Mouse (Mus musculus): ENCODE measurements around the gene 4930415O20Rik. TPM values are rescaled to one million over a fixed set of nuclear protein-coding genes. Genes with fewer than 3 reads are reported as not detected.
A peak's percentile ranks its signal among the peaks of the same experiment; 100 is the strongest.
"Not testable (repeated sequence)": the region's sequence is repeated elsewhere in the genome, so short reads cannot be mapped to it uniquely, and the experiment has no call there.

The 4930415O20Rik gene
- total RNA-seq, 4 experiments from 2014 or later, result not detected

- DNase-seq (ENCODE audit: low spot score in 2 of 2), result no peak
Observed at GRCm38 (mm10) chr15:98568256-98569033, 2.4 kb upstream of the 4930415O20Rik start.

GRCm38 (mm10) chr15:98569216-98569615 is 1.6 kb upstream of the 4930415O20Rik start:
- no peak for DNase-seq (ENCODE audit: low spot score in 2 of 2)

- no peak for DNase-seq (ENCODE audit: low spot score in 2 of 2)
Observed at GRCm38 (mm10) chr15:98569795-98570365, 924 bp upstream of the 4930415O20Rik start.

- no peak for DNase-seq (ENCODE audit: low spot score in 2 of 2)
Observed at GRCm38 (mm10) chr15:98573293-98573692, 2.5 kb downstream of the 4930415O20Rik start.

GRCm38 (mm10) chr15:98579310-98579709 is 8.5 kb downstream of the 4930415O20Rik start:
- DNase-seq (ENCODE audit: low spot score in 2 of 2), result no peak

- DNase-seq (ENCODE audit: low spot score in 2 of 2), result peak; percentile 40 to 47
Observed at GRCm38 (mm10) chr15:98579795-98580464, 9.1 kb downstream of the 4930415O20Rik start.

- DNase-seq (ENCODE audit: low spot score in 2 of 2), result peak in 1 of 2 experiments; percentile 28
Observed at GRCm38 (mm10) chr15:98582410-98582809, 11.6 kb downstream of the 4930415O20Rik start.

- no peak for DNase-seq (ENCODE audit: low spot score in 2 of 2)
Observed at GRCm38 (mm10) chr15:98582996-98583395, 12.2 kb downstream of the 4930415O20Rik start.

- DNase-seq (ENCODE audit: low spot score in 2 of 2), result no peak
Observed at GRCm38 (mm10) chr15:98585421-98585820, 14.6 kb downstream of the 4930415O20Rik start.

- not testable (repeated sequence) for DNase-seq (ENCODE audit: low spot score in 2 of 2)
Observed at GRCm38 (mm10) chr15:98586141-98586540, 15.3 kb downstream of the 4930415O20Rik start.

- no peak for DNase-seq (ENCODE audit: low spot score in 2 of 2)
Observed at GRCm38 (mm10) chr15:98587751-98588150, 16.9 kb downstream of the 4930415O20Rik start.

- no peak for DNase-seq (ENCODE audit: low spot score in 2 of 2)
Observed at GRCm38 (mm10) chr15:98589640-98590336, 19.0 kb downstream of the 4930415O20Rik start.

GRCm38 (mm10) chr15:98591396-98591795 is 20.6 kb downstream of the 4930415O20Rik start:
- DNase-seq (ENCODE audit: low spot score in 2 of 2), result no peak

- DNase-seq (ENCODE audit: low spot score in 2 of 2), result peak in 1 of 2 experiments; percentile 55
Observed at GRCm38 (mm10) chr15:98594193-98594592, 23.4 kb downstream of the 4930415O20Rik start.

GRCm38 (mm10) chr15:98595049-98595448 is 24.2 kb downstream of the 4930415O20Rik start:
- DNase-seq (ENCODE audit: low spot score in 2 of 2), result no peak

- no peak for DNase-seq (ENCODE audit: low spot score in 2 of 2)
Observed at GRCm38 (mm10) chr15:98596609-98597008, 25.8 kb downstream of the 4930415O20Rik start.

- no peak for DNase-seq (ENCODE audit: low spot score in 2 of 2)
Observed at GRCm38 (mm10) chr15:98600036-98600709, 29.4 kb downstream of the 4930415O20Rik start.

- no peak for DNase-seq (ENCODE audit: low spot score in 2 of 2)
Observed at GRCm38 (mm10) chr15:98601832-98602190, 31.0 kb downstream of the 4930415O20Rik start.

- no peak for DNase-seq (ENCODE audit: low spot score in 2 of 2)
Observed at GRCm38 (mm10) chr15:98602191-98602881, 31.5 kb downstream of the 4930415O20Rik start.

GRCm38 (mm10) chr15:98602921-98603458 is 32.2 kb downstream of the 4930415O20Rik start:
- no peak for DNase-seq (ENCODE audit: low spot score in 2 of 2)
